Mouse (Mus musculus) E14TG2a.4 (cell line): ENCODE results near the gene Fads1.

Source experiments
- CTCF ChIP-seq: conservative IDR thresholded peaks from 2 replicates; pipeline ENCODE4 v1.5.1; 2014; ENCODE audit warnings: low read length
- NANOG ChIP-seq: IDR thresholded peaks from 2 replicates; pipeline ENCODE4 v1.6.1; 2014; ENCODE audit warnings: borderline replicate concordance, low read length, mixed read lengths
- POU5F1 ChIP-seq: IDR thresholded peaks from 2 replicates; pipeline ENCODE4 v1.6.1; 2014; ENCODE audit warnings: low read length, borderline replicate concordance

GRCm38 (mm10) chr19:10182142-10182541 is 546 bp upstream of the Fads1 start:
- no peak for TF ChIP-seq CTCF
- TF ChIP-seq NANOG, result no peak
- no peak for TF ChIP-seq POU5F1
